Mouse (Mus musculus) neutrophil, adult 5-6 weeks (primary cell): ENCODE measurements around the gene Card11. TPM values are rescaled to one million over a fixed set of nuclear protein-coding genes. Genes with fewer than 3 reads are reported as not detected.

Experiments
- ATAC-seq: fragments of 151-379, 151-347 bp; 2 replicates; pipeline ENCODE4 v1.8.0; 2017; ENCODE audit warnings: mild to moderate bottlenecking, moderate TSS enrichment; ENCODE audit not compliant: insufficient number of reproducible peaks, poor library complexity, low FRiP score, severe bottlenecking; ENCODE audit errors: extremely low read depth
- total RNA-seq: library from RNA; stranded (forward); fragments of 200-1000 nt; gene quantifications from 2 replicates; pipeline ENCODE4 v1.2.3, GENCODE M21; 2017

Gene Card11
- 74.3 and 78.4 TPM in 2 replicates for total RNA-seq

GRCm38 (mm10) chr5:141000349-141000748 is at the start of gene Card11:
Gene Card11 (minus strand): TSS chr5:141000582.
- peak; percentile 53 for ATAC-seq

- ATAC-seq = no peak
Measured at GRCm38 (mm10) chr5:141047651-141048218, 47.4 kb upstream of the Card11 start.

- ATAC-seq = no peak
Measured at GRCm38 (mm10) chr5:141044976-141045375, 44.6 kb upstream of the Card11 start.

GRCm38 (mm10) chr5:141043654-141044447 is 43.5 kb upstream of the Card11 start:
- ATAC-seq = peak; percentile 77; the same call in 1 of the 2 replicates

GRCm38 (mm10) chr5:141042406-141042805 is 42.0 kb upstream of the Card11 start:
- no peak for ATAC-seq

- ATAC-seq = no peak
Measured at GRCm38 (mm10) chr5:141040846-141041245, 40.5 kb upstream of the Card11 start.

- no peak for ATAC-seq
Measured at GRCm38 (mm10) chr5:141038342-141038741, 38.0 kb upstream of the Card11 start.

GRCm38 (mm10) chr5:141035346-141035745 is 35.0 kb upstream of the Card11 start:
- no peak for ATAC-seq

GRCm38 (mm10) chr5:141034301-141034700 is 33.9 kb upstream of the Card11 start:
- no peak for ATAC-seq

- ATAC-seq = peak; percentile 89
Measured at GRCm38 (mm10) chr5:141033001-141033400, 32.6 kb upstream of the Card11 start.

- ATAC-seq = no peak
Measured at GRCm38 (mm10) chr5:141029364-141029763, 29.0 kb upstream of the Card11 start.

GRCm38 (mm10) chr5:141025635-141026034 is 25.3 kb upstream of the Card11 start:
- ATAC-seq = peak; percentile 54; the same call in 1 of the 2 replicates

- no peak for ATAC-seq
Measured at GRCm38 (mm10) chr5:141024435-141024834, 24.1 kb upstream of the Card11 start.

GRCm38 (mm10) chr5:141017927-141018700 is 17.7 kb upstream of the Card11 start:
- peak; percentile 76 for ATAC-seq

GRCm38 (mm10) chr5:141016082-141016481 is 15.7 kb upstream of the Card11 start:
- no peak for ATAC-seq

GRCm38 (mm10) chr5:141014216-141014615 is 13.8 kb upstream of the Card11 start:
- peak; percentile 66 for ATAC-seq

GRCm38 (mm10) chr5:141013465-141013864 is 13.1 kb upstream of the Card11 start:
- ATAC-seq = no peak

- no peak for ATAC-seq
Measured at GRCm38 (mm10) chr5:141005491-141005890, 5.1 kb upstream of the Card11 start.

GRCm38 (mm10) chr5:141004078-141004763 is 3.8 kb upstream of the Card11 start:
- ATAC-seq = peak; percentile 32; the same call in 1 of the 2 replicates
